Mouse (Mus musculus) heart, embryonic 12.5 days (tissue): ENCODE data around the gene Myh9. TPM values are rescaled to one million over a fixed set of nuclear protein-coding genes. Genes with fewer than 3 reads are reported as not detected.
"Not testable (repeated sequence)": the region's sequence is repeated elsewhere in the genome, so short reads cannot be mapped to it uniquely, and the experiment has no call there.

Source experiments
- ATAC-seq: fragments of 200-750 bp; cut with Nextera tagmentation; 2 replicates; pipeline ENCODE4 v1.8.0; 2017; ENCODE audit warnings: moderate TSS enrichment, moderate library complexity; ENCODE audit not compliant: insufficient number of reproducible peaks, low FRiP score
- H3K27ac ChIP-seq: fragments of 300-500 bp; sonication (generic); 2 replicates; pipeline ENCODE4 v1.5.1; 2016; ENCODE audit warnings: mild to moderate bottlenecking, moderate library complexity; ENCODE audit not compliant: poor library complexity, severe bottlenecking
- H3K27me3 ChIP-seq: fragments of 300-500 bp; sonication (generic); replicated peaks from 2 replicates; pipeline ENCODE4 v1.6.1; 2016; ENCODE audit warnings: mild to moderate bottlenecking, moderate library complexity
- H3K36me3 ChIP-seq: fragments of 300-500 bp; sonication (generic); 2 replicates; pipeline ENCODE4 v1.6.1; 2016; ENCODE audit warnings: mild to moderate bottlenecking, moderate library complexity
- H3K4me1 ChIP-seq: fragments of 300-500 bp; sonication (generic); replicated peaks from 2 replicates; pipeline ENCODE4 v1.6.1; 2016; ENCODE audit warnings: mild to moderate bottlenecking
- H3K4me2 ChIP-seq: fragments of 300-500 bp; sonication (generic); 2 replicates; pipeline ENCODE4 v1.6.1; 2016; ENCODE audit warnings: mild to moderate bottlenecking, moderate library complexity
- H3K4me3 ChIP-seq: fragments of 300-500 bp; sonication (generic); 2 replicates; pipeline ENCODE4 v1.5.1; 2016; ENCODE audit warnings: mild to moderate bottlenecking
- H3K9ac ChIP-seq: fragments of 300-500 bp; sonication (generic); 2 replicates; pipeline ENCODE4 v1.6.1; 2016; ENCODE audit warnings: mild to moderate bottlenecking, moderate library complexity
- H3K9me3 ChIP-seq: fragments of 300-500 bp; sonication (generic); replicated peaks from 2 replicates; pipeline ENCODE4 v1.6.1; 2016; ENCODE audit warnings: mild to moderate bottlenecking, moderate library complexity
- WGBS: fragments of 180-500 bp; shearing (Covaris S2); methylation state at CpG from one replicate; pipeline ENCODE4 v1.1.7; 2016; 5-methylcytosine and 5-hydroxymethylcytosine counted together
- polyA plus RNA-seq: library from polyadenylated mRNA; unstranded; fragments of >200 nt; fragmentation: Nextera tagmentation; extraction: Ambion mirVana; gene quantifications from 2 replicates; pipeline ENCODE4 v1.2.1, GENCODE M21; 2016

The Myh9 gene
- polyA plus RNA-seq, 1 experiment from 2014 or later, result 42.0 TPM

DNA sequence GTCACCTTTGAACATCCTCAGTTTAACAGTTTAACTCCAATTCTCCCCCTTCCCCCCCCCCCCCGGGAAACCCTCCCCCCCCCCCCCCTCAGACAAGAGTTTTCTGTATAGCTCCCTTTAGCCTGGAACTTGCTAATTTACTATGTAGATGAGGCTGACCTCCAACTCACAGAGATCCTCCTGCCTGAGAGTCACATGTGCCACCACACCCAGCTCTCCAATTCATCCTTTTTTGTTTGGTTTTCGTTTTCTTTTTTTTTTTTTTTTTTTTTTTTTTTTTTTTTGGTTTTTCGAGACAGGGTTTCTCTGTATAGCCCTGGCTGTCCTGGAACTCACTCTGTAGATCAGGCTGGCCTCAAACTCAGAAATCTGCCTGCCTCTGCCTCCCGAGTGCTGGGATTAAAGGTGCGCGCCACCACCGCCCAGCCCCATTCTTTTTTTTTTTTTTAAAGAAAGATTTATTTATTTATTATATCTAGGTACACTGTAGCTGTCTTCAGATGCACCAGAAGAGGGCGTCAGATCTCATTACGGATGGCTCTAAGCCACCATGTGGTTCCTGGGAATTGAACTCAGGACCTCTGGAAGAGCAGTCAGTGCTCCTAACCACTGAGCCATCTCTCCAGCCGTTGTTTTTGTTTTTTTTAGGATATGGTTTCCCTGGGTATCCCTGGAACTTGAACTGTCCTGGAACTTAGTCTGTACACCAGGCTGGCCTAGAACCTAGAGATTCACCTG, 25.4 kb upstream of the Myh9 start:
- ATAC-seq, H3K36me3 ChIP-seq, H3K27me3 ChIP-seq, H3K27ac ChIP-seq, H3K9me3 ChIP-seq, H3K4me2 ChIP-seq, H3K4me3 ChIP-seq, H3K9ac ChIP-seq, H3K4me1 ChIP-seq: not testable (repeated sequence)
- WGBS, result 72% methylated on average over 9 of the region's 10 CpGs

DNA sequence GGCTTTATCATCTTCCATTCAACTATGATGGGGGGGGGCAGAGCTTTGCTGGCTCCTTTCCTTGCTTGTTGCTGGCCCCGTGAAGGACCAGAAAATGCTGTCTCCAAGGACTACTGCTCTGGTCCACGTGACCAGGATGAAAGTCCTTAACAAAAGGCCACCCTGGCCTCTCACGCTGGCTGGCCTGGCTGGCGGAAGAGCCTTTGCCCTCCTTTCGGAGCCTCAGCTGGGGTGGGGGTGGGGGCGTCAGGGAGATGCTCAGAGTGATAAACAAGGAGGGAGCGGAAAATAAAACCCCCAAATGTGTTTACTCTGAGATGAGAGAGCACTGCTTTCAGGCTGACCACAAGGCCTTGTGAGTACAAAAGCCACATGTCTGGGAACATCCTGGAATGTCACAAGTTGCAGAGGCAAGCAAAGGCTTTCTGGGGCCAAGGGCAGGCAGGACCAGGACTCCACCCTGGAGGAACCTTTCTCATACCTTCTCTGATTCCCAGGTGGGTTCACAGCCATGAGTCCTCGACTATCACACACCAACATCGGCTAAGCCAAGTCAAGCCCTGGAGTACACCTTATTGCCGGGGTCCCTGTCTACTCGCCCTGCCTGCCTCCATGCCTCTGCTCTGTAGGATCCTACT, 24.7 kb upstream of the Myh9 start:
- no peak for ATAC-seq
- no peaks in the 10 kb centered on the region for H3K9me3 ChIP-seq
- no peak overlapping the region for H3K4me3 ChIP-seq
- 0 out of 2 replicates have a peak, but pooled peaks cover 3% of the 10 kb centered on the region for H3K4me1 ChIP-seq
- no peaks in the 10 kb centered on the region for H3K27me3 ChIP-seq
- 51% methylated on average over 11 of the region's 11 CpGs for WGBS
- no peak overlapping the region for H3K9ac ChIP-seq
- H3K36me3 ChIP-seq, result no peaks in the 10 kb centered on the region
- no peak overlapping the region for H3K27ac ChIP-seq
- H3K4me2 ChIP-seq, result no peak overlapping the region

DNA sequence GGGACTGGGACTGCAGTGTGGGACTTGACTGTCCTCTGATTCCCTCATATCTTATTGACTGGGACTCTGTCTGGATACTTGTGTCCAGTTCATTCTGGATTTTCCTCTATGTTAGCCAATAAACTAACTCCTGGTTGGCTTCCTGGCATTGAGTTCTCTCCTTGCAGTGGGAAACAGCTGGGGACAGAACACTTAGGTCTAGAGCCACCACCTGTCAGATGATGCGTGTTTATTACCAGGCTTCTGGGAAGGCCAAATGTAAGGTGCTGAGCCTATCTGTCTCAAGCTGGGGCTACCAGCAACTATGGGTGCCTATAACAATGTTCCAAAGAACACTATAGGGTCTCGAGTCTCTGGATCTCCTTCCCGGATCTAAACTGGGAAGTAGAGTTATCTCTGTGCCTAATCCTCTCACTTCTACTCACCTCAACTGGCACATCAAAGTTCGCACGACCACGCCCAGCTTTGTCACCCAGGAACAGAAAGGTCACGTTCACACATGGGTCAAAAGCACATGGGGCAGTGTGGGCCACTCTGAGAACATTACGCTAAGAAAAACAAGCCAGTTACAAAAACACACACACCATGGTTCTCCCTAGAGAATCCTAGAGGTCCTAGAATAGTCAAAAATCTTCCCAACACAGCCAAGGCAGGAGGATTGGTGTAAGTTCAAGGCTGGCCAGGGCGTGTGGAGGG, 22.2 kb upstream of the Myh9 start:
- no peaks in the 10 kb centered on the region for H3K27me3 ChIP-seq
- no peak overlapping the region for H3K4me2 ChIP-seq
- H3K9me3 ChIP-seq, result no peaks in the 10 kb centered on the region
- 0 out of 2 replicates have a peak, but pooled peaks cover 3% of the 10 kb centered on the region for H3K4me1 ChIP-seq
- H3K9ac ChIP-seq, result no peak overlapping the region
- H3K4me3 ChIP-seq, result no peak overlapping the region
- no peaks in the 10 kb centered on the region for H3K36me3 ChIP-seq
- no peak overlapping the region for H3K27ac ChIP-seq
- ATAC-seq, result no peak
- 77% methylated on average over 9 of the region's 9 CpGs for WGBS

DNA sequence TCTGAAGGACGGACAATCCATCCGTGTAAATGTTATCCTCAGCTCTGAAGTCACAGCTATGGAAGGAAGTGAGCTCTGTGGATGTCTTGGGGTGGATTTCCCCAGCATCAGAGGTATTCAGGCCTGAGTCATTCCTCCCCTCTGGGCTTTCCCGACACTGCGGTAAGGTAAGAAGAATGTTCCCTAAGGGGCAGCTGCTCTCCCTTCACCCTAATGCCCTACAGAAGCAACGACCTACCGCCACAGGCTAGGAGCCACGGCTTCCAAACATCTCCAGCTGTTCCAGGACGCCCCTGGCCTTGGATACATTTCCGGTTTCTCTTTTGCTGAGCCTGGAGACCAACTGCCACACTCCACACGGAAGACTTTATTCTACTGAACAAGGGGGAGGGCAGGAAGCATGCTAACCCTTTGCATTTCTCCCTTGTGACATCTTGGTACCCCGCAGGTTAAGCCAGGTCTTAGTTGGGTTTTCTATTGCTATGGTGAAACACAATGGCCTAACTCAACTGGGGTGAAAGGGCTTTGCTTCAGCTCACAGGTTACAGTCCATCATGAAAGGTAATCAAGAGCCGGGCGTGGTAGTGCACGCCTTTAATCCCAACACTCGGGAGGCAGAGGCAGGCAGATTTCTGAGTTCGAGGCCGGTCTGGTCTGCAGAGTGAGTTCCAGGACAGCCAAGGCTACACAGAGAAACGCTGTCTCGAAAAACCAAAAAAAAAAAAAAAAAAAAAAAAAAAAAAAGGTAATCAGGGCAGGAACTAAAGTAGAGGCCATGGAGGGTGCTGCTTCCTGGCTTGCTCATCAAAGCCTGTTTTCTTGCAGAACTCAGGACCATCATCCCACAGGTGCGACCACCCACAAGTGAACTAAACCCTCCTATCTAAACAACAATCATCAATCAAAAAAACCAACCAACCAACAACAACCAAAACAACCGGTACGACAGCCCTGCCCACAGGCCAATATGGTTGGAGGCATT, 21.3 kb upstream of the Myh9 start:
- no peaks in the 10 kb centered on the region for H3K27me3 ChIP-seq
- ATAC-seq, result no peak
- H3K9me3 ChIP-seq, result no peaks in the 10 kb centered on the region
- no peak overlapping the region for H3K4me3 ChIP-seq
- no peak overlapping the region for H3K27ac ChIP-seq
- 77% methylated on average over 22 of the region's 22 CpGs for WGBS
- no peaks in the 10 kb centered on the region for H3K36me3 ChIP-seq
- H3K4me2 ChIP-seq, result no peak overlapping the region
- H3K9ac ChIP-seq, result no peak overlapping the region
- H3K4me1 ChIP-seq, result 0 out of 2 replicates have a peak, but pooled peaks cover 3% of the 10 kb centered on the region

DNA sequence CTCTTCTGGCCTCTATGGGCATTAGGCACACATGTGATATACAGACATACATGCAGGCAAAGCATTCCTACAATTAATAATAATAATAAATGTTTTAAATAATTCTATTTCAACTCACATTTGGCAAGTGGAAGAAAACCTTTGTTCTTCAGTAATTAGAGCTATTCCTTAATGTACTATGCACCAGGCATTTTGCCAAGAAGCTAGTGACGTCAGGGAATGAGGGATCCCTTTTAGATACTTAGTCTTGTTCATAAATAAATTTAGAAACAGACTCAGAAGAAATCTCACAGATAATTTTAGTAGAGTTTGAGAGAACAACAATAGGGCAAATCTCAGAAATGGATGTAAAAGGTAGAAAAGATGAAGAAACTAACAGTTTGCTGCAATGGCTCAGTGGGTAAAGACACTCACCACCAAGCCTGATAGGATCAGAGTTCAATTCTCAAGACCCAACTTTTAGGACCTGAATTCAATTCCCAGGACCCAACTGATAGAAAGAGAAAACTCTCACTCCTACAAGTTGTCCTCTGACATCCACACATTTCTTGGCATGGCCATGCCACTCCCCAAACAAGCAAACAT, 18.2 kb upstream of the Myh9 start:
- ATAC-seq, result no peak
- WGBS, result 42% methylated on average over 1 of the region's 1 CpGs
- Histone ChIP-seq H3K36me3 (no peaks in the 10 kb centered on the region), H3K27me3 (no peaks in the 10 kb centered on the region), H3K9ac (no peak overlapping the region), H3K4me1 (peaks cover 14% of the 10 kb centered on the region; the same call in 1 of the 2 replicates), H3K4me2 (no peak overlapping the region), H3K9me3 (no peaks in the 10 kb centered on the region), H3K27ac (no peak overlapping the region), H3K4me3 (no peak overlapping the region)

DNA sequence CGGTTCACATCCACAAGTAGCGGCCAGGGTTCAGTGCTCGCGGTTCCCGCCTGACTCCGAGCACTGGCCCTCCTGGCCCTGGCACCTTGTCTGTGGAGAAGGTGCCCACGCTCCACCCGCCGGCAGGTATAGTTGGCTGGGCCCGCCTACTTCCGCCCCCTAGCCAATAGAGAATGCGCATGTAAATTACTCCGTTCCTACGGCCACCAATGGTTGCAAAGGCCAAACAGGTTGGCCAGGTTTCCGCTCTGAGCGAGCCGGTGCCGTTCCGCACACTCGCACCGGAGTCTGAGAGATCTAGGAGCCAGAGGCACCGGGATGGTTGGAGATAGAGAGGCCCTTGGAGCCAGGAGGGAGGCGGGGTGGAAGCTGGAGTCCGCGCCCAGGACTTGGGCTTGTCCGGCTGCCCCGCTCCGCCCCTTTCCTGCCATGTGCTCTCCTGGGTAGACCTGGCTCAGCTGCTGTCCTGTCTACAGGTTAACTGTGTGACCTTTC, 15.7 kb upstream of the Myh9 start:
- Histone ChIP-seq H3K4me3 (peak overlapping the region; percentile 48), H3K4me1 (peaks cover 14% of the 10 kb centered on the region; the same call in 1 of the 2 replicates), H3K27ac (no peak overlapping the region), H3K36me3 (no peaks in the 10 kb centered on the region), H3K9ac (peak overlapping the region; percentile 41), H3K9me3 (no peaks in the 10 kb centered on the region), H3K4me2 (peak overlapping the region; percentile 71), H3K27me3 (no peaks in the 10 kb centered on the region)
- 3% methylated on average over 28 of the region's 28 CpGs for WGBS
- peak; percentile 82 for ATAC-seq

DNA sequence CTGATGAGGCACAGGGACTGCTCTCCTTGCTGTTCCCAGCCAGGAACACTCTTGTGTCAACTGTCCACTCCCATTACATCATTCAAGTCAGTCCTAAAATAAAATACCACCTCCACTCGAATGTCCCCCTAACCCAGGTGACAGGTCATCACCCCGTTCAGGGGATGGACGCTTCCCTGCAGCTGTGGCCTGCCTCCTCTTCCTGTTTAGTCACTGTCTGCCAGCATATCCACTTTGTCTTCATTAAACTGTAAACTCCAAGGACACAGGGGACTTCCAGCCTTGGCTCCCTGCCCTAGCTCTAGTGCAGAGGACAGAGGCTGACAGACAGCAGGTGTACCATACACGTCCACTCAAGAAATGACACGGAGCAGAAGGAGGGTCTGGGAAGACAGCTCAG, 14.6 kb upstream of the Myh9 start:
- Histone ChIP-seq H3K4me2 (no peak overlapping the region), H3K36me3 (no peaks in the 10 kb centered on the region), H3K27me3 (no peaks in the 10 kb centered on the region), H3K9me3 (no peaks in the 10 kb centered on the region), H3K27ac (0 out of 2 replicates have a peak overlapping the region, but pooled peaks have one; percentile 34), H3K4me3 (no peak overlapping the region), H3K4me1 (peaks cover 14% of the 10 kb centered on the region; the same call in 1 of the 2 replicates), H3K9ac (no peak overlapping the region)
- WGBS, result 39% methylated on average over 5 of the region's 5 CpGs
- 0 out of 2 replicates have a peak, but pooled peaks have one; percentile 13 for ATAC-seq

DNA sequence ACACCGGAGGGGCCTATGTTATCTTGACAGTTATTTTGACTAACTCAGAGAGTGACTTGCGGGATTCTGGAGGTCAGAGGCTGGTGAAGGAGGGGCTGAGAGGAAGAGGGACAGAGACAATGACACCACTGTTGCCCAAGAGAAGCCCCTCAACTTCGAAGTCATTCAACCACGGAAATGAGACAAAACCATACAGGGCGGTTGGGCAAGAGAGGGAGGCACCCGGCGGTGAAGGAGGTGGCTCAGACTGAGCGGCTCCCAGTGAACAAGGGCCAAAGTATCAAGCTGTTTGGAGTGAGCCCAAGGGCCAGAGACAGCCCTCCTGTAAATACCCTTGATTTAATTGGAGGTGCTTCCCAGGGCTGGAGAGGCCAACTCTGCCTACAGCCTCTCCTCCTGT, 13.3 kb upstream of the Myh9 start:
- Histone ChIP-seq H3K27ac (no peak overlapping the region), H3K9ac (no peak overlapping the region), H3K4me3 (no peak overlapping the region), H3K9me3 (no peaks in the 10 kb centered on the region), H3K4me2 (no peak overlapping the region), H3K27me3 (no peaks in the 10 kb centered on the region), H3K36me3 (no peaks in the 10 kb centered on the region), H3K4me1 (peaks cover 14% of the 10 kb centered on the region; the same call in 1 of the 2 replicates)
- WGBS, result 47% methylated on average over 8 of the region's 8 CpGs
- no peak for ATAC-seq

DNA sequence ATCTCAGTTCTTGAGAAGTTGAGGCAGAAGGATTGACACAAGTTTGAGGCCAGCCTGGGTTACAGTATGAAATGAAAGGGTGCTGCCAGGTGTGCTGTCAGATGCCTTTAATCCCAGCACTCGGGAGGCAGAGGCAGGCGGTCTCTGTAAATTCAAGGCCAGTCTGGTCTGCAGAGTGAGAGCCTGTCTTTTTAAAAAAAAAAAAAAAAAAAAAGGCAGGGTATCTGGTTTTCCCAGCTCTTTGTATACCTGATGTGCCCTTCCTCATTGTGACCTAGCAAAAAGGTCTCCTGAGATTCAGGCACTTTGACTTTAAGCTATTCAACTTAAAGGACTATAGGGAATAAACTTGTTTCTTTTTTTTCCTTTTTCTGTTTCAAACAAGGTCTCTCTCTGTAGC, 10.0 kb upstream of the Myh9 start:
- Histone ChIP-seq H3K4me3 (no peak overlapping the region), H3K36me3 (no peaks in the 10 kb centered on the region), H3K27ac (no peak overlapping the region), H3K9ac (no peak overlapping the region), H3K4me2 (no peak overlapping the region), H3K27me3 (no peaks in the 10 kb centered on the region), H3K9me3 (no peaks in the 10 kb centered on the region), H3K4me1 (peaks cover 8% of the 10 kb centered on the region; the same call in 1 of the 2 replicates)
- 81% methylated on average over 2 of the region's 2 CpGs for WGBS
- no peak for ATAC-seq

DNA sequence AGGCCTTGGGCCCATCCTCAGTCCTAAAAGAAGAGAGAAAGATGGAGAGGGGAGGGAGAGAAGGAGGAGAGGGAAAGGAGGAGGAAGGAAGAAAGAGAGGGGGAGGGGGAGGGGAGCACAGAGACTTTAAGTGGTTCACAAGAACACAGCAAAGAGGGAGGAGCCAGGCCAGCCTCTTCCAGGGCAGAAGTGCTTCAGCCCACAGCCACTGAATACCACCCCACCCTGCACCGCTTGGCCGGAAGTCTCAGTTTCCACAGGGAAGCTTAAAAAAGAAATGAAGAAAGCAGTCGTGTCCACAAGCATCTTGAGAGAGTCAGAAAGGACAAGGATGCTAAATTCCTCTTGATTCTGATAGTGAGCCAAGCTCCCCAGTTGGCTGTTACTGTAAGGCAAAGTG, 9.2 kb upstream of the Myh9 start:
- 27% methylated on average over 3 of the region's 3 CpGs for WGBS
- no peak for ATAC-seq
- H3K36me3 ChIP-seq, result no peaks in the 10 kb centered on the region
- no peak overlapping the region for H3K9ac ChIP-seq
- no peak overlapping the region for H3K4me3 ChIP-seq
- no peaks in the 10 kb centered on the region for H3K9me3 ChIP-seq
- H3K4me1 ChIP-seq, result no peaks in the 10 kb centered on the region
- H3K27ac ChIP-seq, result no peak overlapping the region
- H3K27me3 ChIP-seq, result no peaks in the 10 kb centered on the region
- H3K4me2 ChIP-seq, result no peak overlapping the region
